8 mouse cellular contexts compared by ENCODE assay signal in the genomic region with DNA sequence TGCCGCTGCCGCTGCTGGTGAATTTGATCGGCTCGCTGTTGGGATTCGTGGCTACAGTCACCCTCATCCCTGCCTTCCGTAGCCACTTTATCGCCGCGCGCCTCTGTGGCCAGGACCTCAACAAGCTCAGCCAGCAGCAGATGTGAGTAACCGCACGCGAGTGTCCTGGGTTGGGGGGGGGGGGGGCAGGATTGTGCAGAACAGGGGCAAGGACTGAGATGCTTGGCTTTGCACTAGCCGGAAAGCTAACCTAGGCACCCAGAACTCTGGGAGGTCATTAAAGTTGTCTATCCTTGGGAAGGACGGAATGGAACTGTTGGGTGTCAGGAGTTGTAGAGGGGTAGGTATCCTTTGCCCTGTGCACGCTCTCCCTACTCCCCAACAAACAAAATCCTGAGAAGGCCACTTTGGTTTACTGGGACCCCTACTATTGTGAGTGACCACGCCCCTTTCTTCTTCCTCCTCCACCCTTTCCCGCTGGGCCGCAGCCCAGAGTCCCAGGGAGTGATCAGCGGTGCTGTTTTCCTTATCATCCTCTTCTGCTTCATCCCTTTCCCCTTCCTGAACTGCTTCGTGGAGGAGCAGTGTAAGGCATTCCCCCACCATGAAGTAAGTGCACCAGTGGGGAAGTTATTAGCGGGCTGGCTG. TPM values are rescaled to one million over a fixed set of nuclear protein-coding genes. Genes with fewer than 3 reads are reported as not detected.
DNase-seq lines count a peak whose midpoint lies in the region; ATAC-seq and TF ChIP-seq lines count a peak whose summit lies in the region.

No protein-coding gene starts in this region.

- H3K9me3 ChIP-seq in embryonic facial prominence, embryonic 12.5 days = no peaks in the 10 kb centered on the region
- no peaks in the 10 kb centered on the region for H3K9me3 ChIP-seq in midbrain, postnatal 0 days (ENCODE audit: low read length)

- no peaks in the 10 kb centered on the region for H3K27me3 ChIP-seq in kidney, adult 2 months (replicated peaks; ENCODE audit: control insufficient read depth, insufficient read depth, low read length)
- no peaks in the 10 kb centered on the region for H3K27me3 ChIP-seq in embryonic facial prominence, embryonic 12.5 days
- H3K27me3 ChIP-seq in midbrain, postnatal 0 days (ENCODE audit: insufficient read depth, low read length) = no peaks in the 10 kb centered on the region

- no peak for TF ChIP-seq POLR2A in kidney, adult 2 months (IDR thresholded peaks at IDR 0.05; ENCODE audit: low read depth, low read length)

- H3K36me3 ChIP-seq in kidney, adult 2 months (ENCODE audit: control insufficient read depth, insufficient read depth, low read length) = no peaks in the 10 kb centered on the region
- peaks cover 30% of the 10 kb centered on the region for H3K36me3 ChIP-seq in embryonic facial prominence, embryonic 12.5 days
- peaks cover 10% of the 10 kb centered on the region; the same call in 1 of the 2 replicates for H3K36me3 ChIP-seq in midbrain, postnatal 0 days (ENCODE audit: insufficient read depth, low read length)

- peaks cover 7% of the 10 kb centered on the region; the same call in 1 of the 2 replicates for H3K4me1 ChIP-seq in kidney, adult 2 months (ENCODE audit: control insufficient read depth, insufficient read depth, low read length)
- H3K4me1 ChIP-seq in embryonic facial prominence, embryonic 12.5 days = peaks cover 12% of the 10 kb centered on the region
- 0 out of 2 replicates have a peak, but pooled peaks cover 8% of the 10 kb centered on the region for H3K4me1 ChIP-seq in midbrain, postnatal 0 days (ENCODE audit: insufficient read depth, low read length)

- no peak for TF ChIP-seq CTCF in kidney, adult 2 months (conservative IDR thresholded peaks at IDR 0.05; ENCODE audit: insufficient read depth, insufficient read length, low read depth, low read length)
- no peak for TF ChIP-seq CTCF in midbrain, postnatal 0 days (IDR thresholded peaks at IDR 0.05)

- peak overlapping the region; percentile 62 for H3K4me2 ChIP-seq in embryonic facial prominence, embryonic 12.5 days (replicated peaks)
- H3K4me2 ChIP-seq in midbrain, postnatal 0 days (ENCODE audit: low read depth, low read length, poor library complexity, severe bottlenecking) = peak overlapping the region; percentile 90

- H3K4me3 ChIP-seq in kidney, adult 2 months (ENCODE audit: insufficient read depth, low read depth, low read length) = peak overlapping the region; percentile 72
- H3K4me3 ChIP-seq in embryonic facial prominence, embryonic 12.5 days = peak overlapping the region; percentile 73
- H3K4me3 ChIP-seq in midbrain, postnatal 0 days (ENCODE audit: low read depth, low read length) = peak overlapping the region; percentile 82

- ATAC-seq in embryonic facial prominence, embryonic 12.5 days (ENCODE audit: insufficient number of reproducible peaks, insufficient read depth, low FRiP score, low TSS enrichment) = peak; percentile 74
- ATAC-seq in midbrain, postnatal 0 days (ENCODE audit: low FRiP score) = peak; percentile 41

- intact Hi-C loops in heart, postnatal 10 days (cut with DNase I) = no loop called here
- intact Hi-C loops in gastrocnemius, postnatal 14 days (cut with DNase I; ENCODE audit: low total_unique reads) = no loop called here

- peak overlapping the region; percentile 28 for H3K27ac ChIP-seq in kidney, adult 2 months (ENCODE audit: insufficient read depth, low read depth, low read length)
- peak overlapping the region; percentile 90 for H3K27ac ChIP-seq in embryonic facial prominence, embryonic 12.5 days
- peak overlapping the region; percentile 82 for H3K27ac ChIP-seq in midbrain, postnatal 0 days (ENCODE audit: low read depth, low read length)

- H3K9ac ChIP-seq in embryonic facial prominence, embryonic 12.5 days = peak overlapping the region; percentile 91
- peak overlapping the region; percentile 78 for H3K9ac ChIP-seq in midbrain, postnatal 0 days (replicated peaks; ENCODE audit: low read length, poor library complexity, severe bottlenecking)

- under 1% methylated on average over 22 of the region's 22 CpGs for WGBS in kidney, adult 2 months
- under 1% methylated on average over 22 of the region's 22 CpGs for WGBS in embryonic facial prominence, embryonic 12.5 days
- WGBS in midbrain, postnatal 0 days = 1% methylated on average over 22 of the region's 22 CpGs

- DNase-seq in kidney, adult 2 months = peak; percentile 62
- no peak for DNase-seq in kidney, adult 8-10 months
- DNase-seq in heart, postnatal 10 days = peak; percentile 61 to 66
- DNase-seq in liver (peak; percentile 70), adipocyte (ENCODE audit: low spot score) (no peak)
- DNase-seq in midbrain, postnatal 0 days (ENCODE audit: low spot score) = no peak
- no peak for DNase-seq in gastrocnemius, postnatal 14 days

RNA-seq across cellular contexts. Expression of a gene that starts 1.4 kb away (rescaled TPM):
- 41.9 and 45.8 TPM in 2 replicates for polyA plus RNA-seq in kidney, adult 2 months (2012; rRNA removed)
- 37.2 and 39.1 TPM in 2 replicates for polyA plus RNA-seq in embryonic facial prominence, embryonic 12.5 days (2016; fragmentation: Nextera tagmentation; extraction: Ambion mirVana)
- 10 to 100 TPM; 21.1 to 25.2 TPM for total RNA-seq in heart, postnatal 10 days (2021)
- 23.2 and 27.2 TPM in 2 replicates for total RNA-seq in midbrain, postnatal 0 days (2014; rRNA removed)
- 33.6 and 34.1 TPM in 2 replicates for polyA plus RNA-seq in midbrain, postnatal 0 days (2015; fragmentation: Nextera tagmentation; extraction: Ambion mirVana)
- total RNA-seq in gastrocnemius, postnatal 14 days (2021) = 10 to 100 TPM; 12.5 to 14.0 TPM

RNA-seq across cellular contexts. Expression of a gene that starts 7.1 kb away (rescaled TPM):
- 164 and 194 TPM in 2 replicates for polyA plus RNA-seq in kidney, adult 2 months (2012; rRNA removed)
- 8.5 and 9.4 TPM in 2 replicates for polyA plus RNA-seq in embryonic facial prominence, embryonic 12.5 days (2016; fragmentation: Nextera tagmentation; extraction: Ambion mirVana)
- total RNA-seq in heart, postnatal 10 days (2021) = 10 to 100 TPM; 14.2 to 17.6 TPM
- 48.9 and 57.1 TPM in 2 replicates for total RNA-seq in midbrain, postnatal 0 days (2014; rRNA removed)
- 22.6 and 23.6 TPM in 2 replicates for polyA plus RNA-seq in midbrain, postnatal 0 days (2015; fragmentation: Nextera tagmentation; extraction: Ambion mirVana)
- total RNA-seq in gastrocnemius, postnatal 14 days (2021) = 10 to 100 TPM; 12.1 to 13.7 TPM

RNA-seq across cellular contexts. Expression of a gene that starts 7.3 kb away (rescaled TPM):
- 23.6 and 31.5 TPM in 2 replicates for polyA plus RNA-seq in kidney, adult 2 months (2012; rRNA removed)
- 399 and 416 TPM in 2 replicates for polyA plus RNA-seq in embryonic facial prominence, embryonic 12.5 days (2016; fragmentation: Nextera tagmentation; extraction: Ambion mirVana)
- total RNA-seq in heart, postnatal 10 days (2021) = 10 to 100 TPM; 54.1 to 57.9 TPM
- total RNA-seq in midbrain, postnatal 0 days (2014; rRNA removed) = 91.7 and 145 TPM in 2 replicates
- 112 and 119 TPM in 2 replicates for polyA plus RNA-seq in midbrain, postnatal 0 days (2015; fragmentation: Nextera tagmentation; extraction: Ambion mirVana)
- 10 to 100 TPM; 21.7 to 24.8 TPM for total RNA-seq in gastrocnemius, postnatal 14 days (2021)

RNA-seq across cellular contexts. Expression of a gene that starts 16.8 kb away (rescaled TPM):
- polyA plus RNA-seq in kidney, adult 2 months (2012; rRNA removed) = 47.4 and 49.3 TPM in 2 replicates
- polyA plus RNA-seq in embryonic facial prominence, embryonic 12.5 days (2016; fragmentation: Nextera tagmentation; extraction: Ambion mirVana) = 126 TPM in 2 replicates
- 10 to 100 TPM; 54.2 to 55.2 TPM for total RNA-seq in heart, postnatal 10 days (2021)
- total RNA-seq in midbrain, postnatal 0 days (2014; rRNA removed) = 30.1 and 31.7 TPM in 2 replicates
- 55.5 and 56.9 TPM in 2 replicates for polyA plus RNA-seq in midbrain, postnatal 0 days (2015; fragmentation: Nextera tagmentation; extraction: Ambion mirVana)
- total RNA-seq in gastrocnemius, postnatal 14 days (2021) = 10 to 100 TPM; 24.2 to 25.5 TPM

RNA-seq across cellular contexts. Expression of a gene that starts 21.7 kb away (rescaled TPM):
- polyA plus RNA-seq in kidney, adult 2 months (2012; rRNA removed) = 14.4 and 17.8 TPM in 2 replicates
- 26.5 and 28.5 TPM in 2 replicates for polyA plus RNA-seq in embryonic facial prominence, embryonic 12.5 days (2016; fragmentation: Nextera tagmentation; extraction: Ambion mirVana)
- 10 to 100 TPM; 10.0 to 11.1 TPM for total RNA-seq in heart, postnatal 10 days (2021)
- 21.8 and 25.3 TPM in 2 replicates for total RNA-seq in midbrain, postnatal 0 days (2014; rRNA removed)
- polyA plus RNA-seq in midbrain, postnatal 0 days (2015; fragmentation: Nextera tagmentation; extraction: Ambion mirVana) = 15.2 and 15.4 TPM in 2 replicates
- 1 to 10 TPM; 5.8 to 6.0 TPM for total RNA-seq in gastrocnemius, postnatal 14 days (2021)

Comparison
In these comparisons a context has a peak if more than half of its experiments do, and no peak if none do; other contexts are left out.
1. DNase-seq: peak in kidney, adult 2 months (single experiment), heart, postnatal 10 days (2 of 2) and liver (single experiment); none in kidney, adult 8-10 months (0 of 2), midbrain, postnatal 0 days (single experiment), adipocyte (single experiment) and gastrocnemius, postnatal 14 days (single experiment).
2. H3K27ac ChIP-seq: peak in every context shown above with its lines; median percentile 90 in embryonic facial prominence, embryonic 12.5 days; 82 in midbrain, postnatal 0 days; 28 in kidney, adult 2 months.
3. Peak in every context shown above with its lines, with median percentiles within 50 percentile points of each other: H3K4me3 ChIP-seq.